Mouse (Mus musculus) intestine, embryonic 14.5 days (tissue): ENCODE measurements at regions not wholly inside any gene's neighbourhood (a gene's known extent, or its start where the extent isn't known, plus 50 kb on each side); places are given as distances from the start of the nearest gene placed in this dataset.

Source experiments
- ATAC-seq: fragments of 200-750 bp; cut with Nextera tagmentation; replicated peaks from 2 replicates; pipeline ENCODE4 v1.8.0; 2017; ENCODE audit warnings: low read depth, moderate number of reproducible peaks, moderate TSS enrichment, moderate library complexity; ENCODE audit not compliant: low FRiP score, low TSS enrichment
- DNase-seq: peaks from one replicate; pipeline ENCODE4 v3.0.0-alpha.2; 2018; ENCODE audit warnings: low spot score
- H3K27ac ChIP-seq: fragments of 300-500 bp; sonication (generic); 2 replicates; pipeline ENCODE4 v1.5.1; 2014; ENCODE audit warnings: low read depth, mild to moderate bottlenecking, control low read depth
- H3K27me3 ChIP-seq: fragments of 300-500 bp; sonication (generic); replicated peaks from 2 replicates; pipeline ENCODE4 v1.6.1; 2014; ENCODE audit warnings: low read length, control low read depth; ENCODE audit not compliant: control insufficient read depth, insufficient read depth
- H3K36me3 ChIP-seq: fragments of 300-500 bp; sonication (generic); 2 replicates; pipeline ENCODE4 v1.6.1; 2014; ENCODE audit warnings: low read length, control low read depth; ENCODE audit not compliant: control insufficient read depth, insufficient read depth
- H3K4me1 ChIP-seq: fragments of 300-500 bp; sonication (generic); replicated peaks from 2 replicates; pipeline ENCODE4 v1.6.1; 2014; ENCODE audit warnings: low read length, control low read depth, mixed read lengths; ENCODE audit not compliant: control insufficient read depth, insufficient read depth
- H3K4me2 ChIP-seq: fragments of 300-500 bp; sonication (generic); 2 replicates; pipeline ENCODE4 v1.6.1; 2014; ENCODE audit warnings: low read length
- H3K4me3 ChIP-seq: fragments of 300-500 bp; sonication (generic); 2 replicates; pipeline ENCODE4 v1.5.1; 2014; ENCODE audit warnings: low read depth, low read length, control low read depth, mixed read lengths
- H3K9ac ChIP-seq: fragments of 300-500 bp; sonication (generic); 2 replicates; pipeline ENCODE4 v1.6.1; 2014; ENCODE audit warnings: mild to moderate bottlenecking, low read length
- H3K9me3 ChIP-seq: fragments of 300-500 bp; sonication (generic); 2 replicates; pipeline ENCODE4 v1.6.1; 2016; ENCODE audit warnings: low read length, control low read depth; ENCODE audit not compliant: control insufficient read depth
- whole genome bisulfite sequencing: fragments of 180-500 bp; shearing (Covaris S2); extraction: QIAGEN DNeasy Blood & Tissue Kit; methylation state at CpG from one replicate; pipeline ENCODE4 v1.1.7; 2014; 5-methylcytosine and 5-hydroxymethylcytosine counted together

- Histone ChIP-seq H3K36me3 (no peaks in the 10 kb centered on the region), H3K27me3 (no peaks in the 10 kb centered on the region), H3K4me3 (no peak overlapping the region), H3K4me1 (no peaks in the 10 kb centered on the region), H3K27ac (no peak overlapping the region), H3K4me2 (no peak overlapping the region), H3K9me3 (no peaks in the 10 kb centered on the region), H3K9ac (no peak overlapping the region)
- WGBS = 58% methylated on average over 10 of the region's 10 CpGs
- DNase-seq = no peak
- ATAC-seq = no peak
Observed at GRCm38 (mm10) chr16:5538836-5539510, 283.2 kb upstream of the Eef2kmt start.

DNA sequence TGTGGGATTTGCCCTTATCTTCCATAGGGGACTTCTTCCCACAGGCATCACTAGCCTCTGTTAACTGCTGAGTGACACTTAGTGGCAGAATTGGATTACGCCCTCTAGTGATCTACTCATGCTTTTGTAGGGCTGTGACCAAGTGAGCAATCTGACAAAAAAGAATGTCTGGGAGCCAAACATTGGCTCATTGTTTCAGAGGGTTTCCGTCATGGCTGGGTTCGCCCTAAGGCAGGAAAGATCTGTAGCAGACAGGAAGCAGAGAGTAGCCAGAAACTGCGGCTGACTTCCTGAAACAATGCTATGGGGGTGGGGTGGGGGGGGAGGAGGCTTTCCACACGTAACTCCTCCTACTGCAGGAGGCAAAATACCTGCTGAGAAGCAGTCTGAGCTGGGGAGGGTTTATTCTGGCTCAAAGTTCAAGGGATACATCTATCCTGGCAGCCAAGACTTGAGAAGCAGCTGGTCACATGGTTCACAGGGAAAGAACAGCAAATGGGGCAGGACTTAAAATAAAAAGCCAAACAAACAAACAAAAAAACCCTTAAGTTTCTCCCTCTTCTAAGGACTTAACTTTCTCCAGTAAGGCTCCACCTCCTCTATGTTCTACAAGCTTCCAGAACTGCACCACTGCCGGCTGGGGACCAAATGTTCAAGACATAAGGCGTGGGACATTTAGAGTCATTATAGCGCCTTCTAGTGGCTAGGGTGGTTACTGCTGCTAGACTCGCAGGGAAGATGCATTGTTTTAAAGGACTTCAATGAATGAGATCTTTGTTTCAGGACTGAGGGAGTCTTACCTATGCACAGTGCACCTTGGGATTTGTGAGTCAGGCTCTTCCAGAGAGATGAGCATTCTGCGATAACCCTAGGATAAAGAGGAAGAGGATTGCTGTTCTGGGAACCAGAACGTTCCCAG lies 281.8 kb upstream of the Eef2kmt start:
- no peaks in the 10 kb centered on the region for H3K36me3 ChIP-seq
- no peaks in the 10 kb centered on the region for H3K4me1 ChIP-seq
- WGBS = 51% methylated on average over 11 of the region's 11 CpGs
- no peaks in the 10 kb centered on the region for H3K9me3 ChIP-seq
- no peak overlapping the region for H3K9ac ChIP-seq
- H3K27ac ChIP-seq = no peak overlapping the region
- ATAC-seq (no peak), DNase-seq (no peak)
- H3K4me2 ChIP-seq = no peak overlapping the region
- H3K4me3 ChIP-seq = no peak overlapping the region
- no peaks in the 10 kb centered on the region for H3K27me3 ChIP-seq

DNA sequence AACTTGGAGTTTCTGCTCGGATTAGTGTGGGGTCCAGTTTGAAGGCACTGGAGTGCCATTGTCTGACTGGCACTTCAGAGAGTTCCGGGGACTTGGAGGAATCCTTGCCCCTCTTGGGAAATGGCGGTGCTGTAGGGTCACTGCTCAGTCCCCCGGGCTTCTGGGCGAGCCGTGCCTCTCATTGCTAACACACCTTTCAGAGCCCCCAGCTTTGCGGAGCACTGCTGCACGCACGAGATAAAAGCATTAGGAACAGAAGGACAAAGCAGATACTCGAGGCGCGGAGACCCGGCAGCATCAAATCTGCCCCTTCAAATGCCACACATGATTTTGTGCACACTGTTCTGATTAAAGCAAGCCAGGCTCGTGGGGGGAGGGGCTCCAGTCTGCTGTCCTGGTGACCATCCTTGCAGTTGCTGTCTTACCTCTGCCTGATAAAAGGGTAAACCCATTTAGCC lies 280.8 kb upstream of the Eef2kmt start:
- WGBS = 35% methylated on average over 14 of the region's 14 CpGs

DNA sequence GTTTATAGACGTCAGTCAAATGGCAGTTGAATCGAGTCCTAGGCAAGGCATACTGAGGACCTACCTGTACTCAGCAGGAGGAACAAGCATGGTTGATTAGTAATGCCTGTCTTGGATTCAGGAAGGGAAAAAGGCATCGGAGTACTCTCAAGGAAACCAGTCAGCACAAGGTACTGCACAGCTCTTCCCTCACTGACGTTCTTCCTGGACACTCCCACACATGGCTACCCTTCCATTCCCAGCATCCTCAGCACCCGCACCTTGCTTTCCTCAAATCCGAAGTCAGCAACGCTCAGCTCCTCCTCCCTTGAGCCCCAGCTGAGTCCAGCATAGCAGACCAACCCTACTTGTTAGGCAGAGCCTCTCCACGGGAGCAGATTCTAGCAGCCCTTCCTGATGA lies 279.6 kb upstream of the Eef2kmt start:
- H3K9ac ChIP-seq = no peak overlapping the region
- no peaks in the 10 kb centered on the region for H3K4me1 ChIP-seq
- no peaks in the 10 kb centered on the region for H3K27me3 ChIP-seq
- no peak for ATAC-seq
- H3K36me3 ChIP-seq = no peaks in the 10 kb centered on the region
- no peak overlapping the region for H3K4me3 ChIP-seq
- no peaks in the 10 kb centered on the region for H3K9me3 ChIP-seq
- no peak overlapping the region for H3K27ac ChIP-seq
- no peak for DNase-seq
- no peak overlapping the region for H3K4me2 ChIP-seq
- WGBS = 35% methylated on average over 8 of the region's 8 CpGs

More for the DNA sequence above, 280.8 kb upstream of the Eef2kmt start:
- H3K4me2 ChIP-seq = no peak overlapping the region
- no peaks in the 10 kb centered on the region for H3K4me1 ChIP-seq
- H3K4me3 ChIP-seq = no peak overlapping the region
- H3K36me3 ChIP-seq = no peaks in the 10 kb centered on the region
- no peak overlapping the region for H3K27ac ChIP-seq
- no peaks in the 10 kb centered on the region for H3K9me3 ChIP-seq
- H3K9ac ChIP-seq = no peak overlapping the region
- ATAC-seq = no peak
- DNase-seq = no peak
- no peaks in the 10 kb centered on the region for H3K27me3 ChIP-seq

DNA sequence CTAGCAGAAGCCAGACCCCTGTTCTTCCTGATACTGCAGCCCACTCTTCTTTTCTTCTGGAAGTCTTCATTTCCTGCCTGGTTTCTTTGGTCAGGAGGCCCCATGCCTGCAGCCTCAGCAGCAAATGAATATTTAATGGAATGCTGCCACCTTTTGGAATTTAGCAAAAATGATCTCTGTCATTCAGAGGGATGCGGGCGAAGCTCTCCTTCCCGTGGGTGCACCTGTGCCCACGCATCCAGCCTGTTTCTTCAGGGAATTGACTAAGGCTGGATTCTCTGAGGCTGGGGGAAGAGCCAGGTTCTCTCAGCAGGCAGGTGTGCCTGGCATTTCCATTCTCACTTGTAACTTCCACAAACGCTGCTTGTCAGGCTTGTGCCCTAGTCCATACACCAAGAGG lies 279.1 kb upstream of the Eef2kmt start:
- Histone ChIP-seq H3K9ac (no peak overlapping the region), H3K36me3 (no peaks in the 10 kb centered on the region), H3K4me1 (no peaks in the 10 kb centered on the region), H3K9me3 (no peaks in the 10 kb centered on the region), H3K27ac (no peak overlapping the region), H3K4me3 (no peak overlapping the region), H3K27me3 (no peaks in the 10 kb centered on the region), H3K4me2 (no peak overlapping the region)
- no peak for ATAC-seq
- DNase-seq = no peak
- WGBS = 57% methylated on average over 5 of the region's 5 CpGs

DNA sequence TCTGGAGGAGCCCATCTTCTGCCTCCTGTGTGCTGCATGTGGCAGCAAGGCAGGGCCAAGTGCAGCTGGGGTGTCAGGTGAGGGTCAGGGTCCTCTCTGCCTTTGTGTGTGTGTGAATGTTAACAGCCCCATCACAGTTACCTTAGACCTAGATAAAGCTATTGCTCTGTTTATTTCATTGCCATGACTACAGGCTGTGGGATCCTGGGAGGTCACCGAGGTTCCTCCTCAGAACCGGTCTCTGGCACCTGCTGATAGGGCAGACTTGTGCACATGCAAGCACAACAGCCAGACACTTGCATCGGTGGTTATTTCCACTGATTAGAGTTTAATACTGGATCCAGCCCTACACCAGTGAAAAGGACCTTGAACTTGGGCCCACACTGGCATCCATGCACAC lies 278.6 kb upstream of the Eef2kmt start:
- no peak overlapping the region for H3K9ac ChIP-seq
- H3K9me3 ChIP-seq = no peaks in the 10 kb centered on the region
- 44% methylated on average over 3 of the region's 3 CpGs for WGBS
- H3K27me3 ChIP-seq = no peaks in the 10 kb centered on the region
- no peaks in the 10 kb centered on the region for H3K36me3 ChIP-seq
- no peak for ATAC-seq
- no peak for DNase-seq
- H3K4me1 ChIP-seq = no peaks in the 10 kb centered on the region
- H3K4me3 ChIP-seq = no peak overlapping the region
- H3K4me2 ChIP-seq = no peak overlapping the region
- no peak overlapping the region for H3K27ac ChIP-seq

- no peaks in the 10 kb centered on the region for H3K36me3 ChIP-seq
- no peak overlapping the region for H3K9ac ChIP-seq
- no peak overlapping the region for H3K27ac ChIP-seq
- no peak overlapping the region for H3K4me3 ChIP-seq
- H3K4me1 ChIP-seq = no peaks in the 10 kb centered on the region
- no peak for ATAC-seq
- no peaks in the 10 kb centered on the region for H3K9me3 ChIP-seq
- H3K27me3 ChIP-seq = no peaks in the 10 kb centered on the region
- DNase-seq = no peak
- 75% methylated on average over 3 of the region's 3 CpGs for WGBS
- H3K4me2 ChIP-seq = no peak overlapping the region
Observed at GRCm38 (mm10) chr16:5532281-5532680, 276.5 kb upstream of the Eef2kmt start.

DNA sequence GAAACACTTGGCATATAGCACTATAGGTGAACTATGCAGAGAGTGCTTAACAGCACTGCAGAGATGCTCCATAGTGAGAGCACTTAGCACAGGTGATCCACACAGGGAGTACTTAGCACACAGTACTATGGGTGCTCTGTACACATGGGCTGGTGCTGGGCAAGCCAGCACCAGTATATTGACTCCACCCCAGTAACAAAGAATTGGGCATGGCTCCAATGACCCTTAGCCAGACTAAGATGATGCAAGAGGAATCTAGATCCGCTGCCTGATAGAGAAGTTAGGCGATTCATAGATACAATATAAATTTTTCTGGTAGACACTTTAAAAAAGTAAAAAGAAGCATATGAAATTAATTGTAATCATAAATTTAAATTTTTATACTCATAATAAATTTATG lies 274.0 kb upstream of the Eef2kmt start:
- Histone ChIP-seq H3K4me2 (no peak overlapping the region), H3K9ac (no peak overlapping the region), H3K4me1 (no peaks in the 10 kb centered on the region), H3K36me3 (no peaks in the 10 kb centered on the region), H3K27ac (no peak overlapping the region), H3K9me3 (no peaks in the 10 kb centered on the region), H3K4me3 (no peak overlapping the region), H3K27me3 (no peaks in the 10 kb centered on the region)
- ATAC-seq (no peak), DNase-seq (no peak)
- WGBS = 86% methylated on average over 2 of the region's 2 CpGs
